Mouse (Mus musculus) CH12.LX (cell line): ENCODE data around the gene 4930539E08Rik.

Experiments
- MAX ChIP-seq: IDR thresholded peaks from 2 replicates; pipeline ENCODE4 v1.6.1; 2011; ENCODE audit warnings: low read length, improper control_type of control experiment
- MYC ChIP-seq: IDR thresholded peaks from 2 replicates; pipeline ENCODE4 v1.6.1; 2011; ENCODE audit warnings: low read depth, mild to moderate bottlenecking, improper control_type of control experiment, low read length

DNA sequence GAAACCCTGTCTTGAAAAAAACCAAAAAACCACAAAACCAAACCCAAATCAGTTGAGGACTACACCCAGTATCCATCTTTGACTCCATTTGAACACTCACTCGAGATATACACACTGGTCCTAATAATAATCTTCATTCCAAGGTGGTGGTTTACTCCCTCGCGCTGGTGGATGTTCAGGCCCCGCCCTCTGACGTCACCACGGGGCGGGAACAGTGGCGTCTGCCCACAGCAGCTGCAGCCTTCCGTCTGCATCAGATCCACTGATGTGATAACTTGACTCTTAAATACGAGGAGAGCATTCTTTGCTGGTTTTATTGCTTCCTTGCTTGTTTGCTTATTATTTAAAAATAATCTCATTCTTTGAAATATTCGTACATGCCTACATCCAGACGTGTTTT lies 32.8 kb downstream of the 4930539E08Rik start:
- TF ChIP-seq MAX (no peak), MYC (no peak)
